Mouse (Mus musculus) spleen, adult 2 months (tissue): ENCODE data around the gene Pde1a. TPM values are rescaled to one million over a fixed set of nuclear protein-coding genes. Genes with fewer than 3 reads are reported as not detected.

Source experiments
- DNase-seq, 2 experiments: peaks; one replicate each; pipeline versions ENCODE4 v3.0.0 to v3.0.0-alpha.2; 2012 to 2021; ENCODE audit warnings: low spot score in 2 of 2, low read depth in 1 of 2
- H3K27ac ChIP-seq: fragments of 200-500 bp; 2 replicates; pipeline ENCODE4 v1.5.1; 2012; ENCODE audit warnings: low read length, inconsistent platforms; ENCODE audit not compliant: insufficient read depth
- H3K27me3 ChIP-seq: fragments of 200-500 bp; 2 replicates; pipeline ENCODE4 v1.6.1; 2012; ENCODE audit warnings: mild to moderate bottlenecking, moderate library complexity, low read length, inconsistent platforms; ENCODE audit not compliant: control insufficient read depth, insufficient read depth
- H3K36me3 ChIP-seq: fragments of 200-500 bp; 2 replicates; pipeline ENCODE4 v1.6.1; 2012; ENCODE audit warnings: mild to moderate bottlenecking, low read length, inconsistent platforms; ENCODE audit not compliant: control insufficient read depth, insufficient read depth
- H3K4me1 ChIP-seq: fragments of 200-500 bp; 2 replicates; pipeline ENCODE4 v1.6.1; 2011; ENCODE audit warnings: inconsistent platforms; ENCODE audit not compliant: control insufficient read depth, insufficient read depth, insufficient read length
- H3K4me3 ChIP-seq: fragments of 200-500 bp; 2 replicates; pipeline ENCODE4 v1.5.1; 2011; ENCODE audit warnings: mild to moderate bottlenecking, inconsistent platforms; ENCODE audit not compliant: insufficient read depth, insufficient read length; ENCODE audit errors: extremely low read depth
- CTCF ChIP-seq: fragments of 200-500 bp; IDR thresholded peaks from 2 replicates; pipeline ENCODE4 v1.5.1; 2011; ENCODE audit warnings: mild to moderate bottlenecking, inconsistent platforms; ENCODE audit not compliant: insufficient read depth, insufficient read length, insufficient replicate concordance; ENCODE audit errors: extremely low read depth
- POLR2A ChIP-seq: fragments of 200-500 bp; IDR thresholded peaks from 2 replicates; pipeline ENCODE4 v1.6.1; 2011; ENCODE audit warnings: low read depth, low read length, inconsistent platforms
- WGBS: fragments of 180-500 bp; shearing (Covaris S2); methylation state at CpG from one replicate; pipeline ENCODE4 v1.1.7; 2018; 5-methylcytosine and 5-hydroxymethylcytosine counted together
- polyA plus RNA-seq: library from polyadenylated mRNA; depleted of rRNA; stranded (reverse); fragments of >200 nt; gene quantifications from 2 replicates; pipeline ENCODE4 v1.2.3, GENCODE M21; 2012

Pde1a gene
- polyA plus RNA-seq, 1 experiment: 0.97 TPM

GRCm38 (mm10) chr2:79934660-79935059 is 194.6 kb downstream of the Pde1a start:
- Histone ChIP-seq H3K27me3 (no peaks in the 10 kb centered on the region), H3K27ac (no peak overlapping the region), H3K4me1 (no peaks in the 10 kb centered on the region), H3K36me3 (no peaks in the 10 kb centered on the region), H3K4me3 (no peak overlapping the region)
- TF ChIP-seq POLR2A (no peak), CTCF (no peak)
- 55% methylated on average over 5 of the region's 5 CpGs for WGBS
- no peak for DNase-seq

DNA sequence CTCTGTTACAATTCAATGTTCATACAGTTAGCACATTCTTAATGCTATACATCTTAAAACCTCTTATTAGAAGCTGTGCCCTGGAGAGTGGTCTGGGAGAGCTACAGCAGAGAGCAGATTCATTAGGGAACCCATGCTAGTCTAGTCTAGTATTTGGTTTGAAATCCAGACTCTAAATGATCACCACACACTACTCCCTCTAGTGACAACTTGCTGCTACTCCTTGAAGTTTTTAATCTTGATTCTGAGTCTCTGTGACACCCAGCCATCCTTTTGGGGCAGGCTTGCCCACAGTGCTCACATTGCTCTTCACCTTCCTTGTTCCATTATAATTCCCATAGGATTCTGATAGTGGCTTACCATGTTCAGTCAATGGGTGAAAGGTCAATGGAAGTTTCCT is 206.9 kb downstream of the Pde1a start:
- TF ChIP-seq POLR2A: no peak
- TF ChIP-seq CTCF: no peak
- Histone ChIP-seq H3K27me3 (no peaks in the 10 kb centered on the region), H3K36me3 (no peaks in the 10 kb centered on the region), H3K27ac (no peak overlapping the region), H3K4me3 (no peak overlapping the region), H3K4me1 (no peaks in the 10 kb centered on the region)
- DNase-seq: no peak

- H3K4me3 ChIP-seq: no peak overlapping the region
- no peak overlapping the region for H3K27ac ChIP-seq
- whole genome bisulfite sequencing: 96% methylated on average over 4 of the region's 4 CpGs
- no peak for DNase-seq
- TF ChIP-seq POLR2A: no peak
- TF ChIP-seq CTCF: no peak
- no peaks in the 10 kb centered on the region for H3K27me3 ChIP-seq
- H3K4me1 ChIP-seq: no peaks in the 10 kb centered on the region
- no peaks in the 10 kb centered on the region for H3K36me3 ChIP-seq
These were observed 207.9 kb downstream of the Pde1a start for GRCm38 (mm10) chr2:79921375-79921774.

DNA sequence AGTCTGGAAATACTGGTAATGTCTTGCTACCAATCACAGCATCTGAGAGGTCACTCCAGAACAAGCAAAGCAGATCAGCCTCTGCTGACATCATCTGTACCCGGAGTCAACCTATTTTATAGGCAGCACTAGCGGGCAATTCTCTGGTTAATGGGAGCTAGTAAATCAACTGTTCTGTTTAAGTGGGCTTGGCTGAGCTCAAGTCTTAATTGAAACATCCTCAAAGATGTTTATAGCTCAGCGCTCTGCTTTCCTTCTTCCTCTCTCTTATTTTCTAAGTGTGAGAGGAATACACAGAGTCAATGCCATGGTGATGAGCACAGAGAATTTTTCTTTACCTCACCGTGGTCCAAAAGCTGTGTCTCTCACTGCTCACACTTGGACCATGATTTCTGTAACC is 208.8 kb downstream of the Pde1a start:
- no peaks in the 10 kb centered on the region for H3K4me1 ChIP-seq
- H3K4me3 ChIP-seq: no peak overlapping the region
- no peaks in the 10 kb centered on the region for H3K27me3 ChIP-seq
- no peak overlapping the region for H3K27ac ChIP-seq
- TF ChIP-seq CTCF: no peak
- TF ChIP-seq POLR2A: no peak
- H3K36me3 ChIP-seq: no peaks in the 10 kb centered on the region
- DNase-seq: no peak
- WGBS: 73% methylated on average over 4 of the region's 4 CpGs

DNA sequence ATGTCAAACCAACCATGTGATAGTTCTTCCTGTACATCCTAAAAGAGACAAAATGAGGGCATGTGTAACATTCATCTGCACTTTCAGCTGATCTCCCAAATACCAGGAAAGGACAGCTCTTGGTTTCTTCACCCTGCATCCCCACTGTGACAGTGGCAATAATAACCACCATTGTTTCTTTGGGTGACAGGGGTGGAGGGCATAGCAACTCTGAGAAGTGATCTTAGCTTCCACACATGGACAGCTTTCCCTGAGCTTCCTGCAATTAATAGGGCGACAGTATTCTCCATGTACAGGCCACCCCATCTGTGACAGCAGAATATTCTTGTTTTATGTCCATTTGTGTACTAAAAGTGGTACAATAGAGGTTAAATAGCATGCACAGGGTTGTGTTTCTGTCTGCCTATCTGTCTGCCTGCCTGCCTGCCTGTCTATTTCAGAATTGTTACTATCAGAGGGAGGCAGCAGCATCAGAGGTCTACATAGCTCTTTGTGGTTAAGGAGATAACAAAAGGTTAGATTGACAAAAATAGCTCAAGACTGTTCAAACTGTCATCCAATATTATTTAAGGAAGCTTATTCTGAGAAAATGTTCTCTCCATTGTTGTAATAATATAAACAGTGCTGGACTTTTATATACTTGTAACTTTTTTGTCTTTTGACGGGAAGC is 227.3 kb downstream of the Pde1a start:
- Histone ChIP-seq H3K27me3 (no peaks in the 10 kb centered on the region), H3K27ac (no peak overlapping the region), H3K36me3 (no peaks in the 10 kb centered on the region), H3K4me3 (no peak overlapping the region), H3K4me1 (no peaks in the 10 kb centered on the region)
- TF ChIP-seq CTCF (no peak), POLR2A (no peak)
- WGBS: 73% methylated on average over 2 of the region's 2 CpGs
- DNase-seq: no peak

DNA sequence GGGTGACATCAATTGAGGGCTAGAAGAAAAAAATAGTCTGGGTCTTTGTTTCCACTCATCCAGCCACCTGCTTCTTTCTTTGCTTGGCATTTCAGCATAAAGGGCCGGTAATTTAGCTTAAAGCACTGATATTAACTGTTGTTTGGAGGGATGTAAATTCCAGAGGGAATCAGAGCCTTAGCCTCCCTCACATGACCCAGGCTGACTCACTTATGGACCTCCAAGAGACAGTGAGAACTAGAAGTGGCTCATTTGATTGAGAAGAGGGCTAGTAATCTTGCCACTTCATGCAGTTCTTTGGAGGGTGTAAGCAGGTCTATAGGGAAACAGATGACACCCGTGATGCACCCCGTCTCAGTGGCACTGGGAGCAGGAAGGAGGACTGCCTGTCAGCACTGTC is 230.7 kb downstream of the Pde1a start:
- H3K27me3 ChIP-seq: no peaks in the 10 kb centered on the region
- H3K4me1 ChIP-seq: no peaks in the 10 kb centered on the region
- DNase-seq: no peak
- TF ChIP-seq CTCF (no peak), POLR2A (no peak)
- 70% methylated on average over 3 of the region's 3 CpGs for WGBS
- H3K27ac ChIP-seq: no peak overlapping the region
- H3K4me3 ChIP-seq: no peak overlapping the region
- no peaks in the 10 kb centered on the region for H3K36me3 ChIP-seq

DNA sequence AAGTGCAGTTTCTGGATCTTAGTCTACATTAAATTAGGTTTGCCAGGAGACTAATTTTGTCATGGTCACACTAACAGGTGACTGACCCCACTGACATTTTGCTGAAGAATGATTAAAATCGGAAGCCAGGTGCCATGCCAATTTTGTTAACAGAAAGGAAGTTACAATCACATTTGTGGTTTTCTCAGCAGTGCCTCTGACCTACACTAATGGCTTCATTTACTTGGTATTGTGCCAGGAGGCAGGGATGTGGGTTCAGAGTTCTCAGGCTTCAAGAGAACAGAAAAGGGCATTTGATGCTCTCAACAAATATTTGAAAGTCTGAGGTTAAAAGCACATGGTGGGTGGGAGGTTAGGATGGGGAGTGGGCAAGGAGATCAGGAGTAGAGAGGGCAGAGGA is 236.4 kb downstream of the Pde1a start:
- Histone ChIP-seq H3K36me3 (no peaks in the 10 kb centered on the region), H3K4me3 (no peak overlapping the region), H3K4me1 (no peaks in the 10 kb centered on the region), H3K27me3 (no peaks in the 10 kb centered on the region), H3K27ac (no peak overlapping the region)
- no peak for DNase-seq
- no peak for TF ChIP-seq POLR2A
- no peak for TF ChIP-seq CTCF
- WGBS: 12% methylated on average over 1 of the region's 1 CpGs
